Mouse (Mus musculus) spleen, adult 12 weeks (tissue): Measurements from ENCODE around the gene Olfr532.
"Not testable (repeated sequence)": the region's sequence is repeated elsewhere in the genome, so short reads cannot be mapped to it uniquely, and the experiment has no call there.

Experiments used
- DNase-seq: peaks from one replicate; pipeline ENCODE4 v3.0.0; 2022; ENCODE audit warnings: low spot score

Gene Olfr532

DNA sequence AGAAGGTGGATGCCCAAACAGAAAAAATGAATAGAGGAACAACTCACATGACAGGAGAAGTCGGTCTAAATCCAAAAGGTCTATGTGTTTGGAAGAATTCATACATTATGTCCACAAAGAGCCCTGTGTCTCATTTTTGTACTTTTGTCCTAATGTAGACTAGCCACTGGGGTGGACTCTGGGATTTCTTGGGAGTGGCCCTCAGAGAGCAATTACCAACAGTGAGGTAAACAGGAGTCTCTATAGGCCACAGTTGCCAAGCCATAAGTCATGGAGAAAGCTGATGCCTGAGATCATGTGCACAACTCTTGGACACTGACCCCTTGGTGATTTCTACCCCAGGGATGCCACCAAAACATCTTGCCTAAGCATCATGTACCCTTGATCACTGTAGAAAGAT, at the start of gene Olfr532:
Gene Olfr532 (minus strand): TSS at position 101 of the 400 bp plus-strand sequence.
- DNase-seq = no peak

DNA sequence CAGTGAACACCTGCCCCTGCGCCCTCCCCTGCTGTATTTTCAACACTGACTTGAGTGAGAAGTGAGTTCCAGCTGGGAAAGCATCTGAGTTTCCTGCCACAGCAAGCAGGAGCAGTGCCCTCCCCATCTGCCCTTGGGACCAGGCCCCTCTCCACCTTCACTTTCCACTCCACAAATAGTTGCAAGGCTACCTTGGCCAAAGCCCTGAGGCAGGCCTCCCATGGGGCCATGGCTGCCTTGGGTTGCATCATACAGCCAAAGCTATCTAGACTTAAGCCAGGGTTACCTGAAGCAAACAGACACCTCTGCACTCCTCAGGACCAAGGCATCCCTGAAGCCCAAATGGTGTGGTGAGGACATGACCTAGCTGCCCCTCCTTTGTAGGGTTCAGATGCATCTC, 41.6 kb upstream of the Olfr532 start, which contains the start of gene Olfr533:
Gene Olfr533 (plus strand): TSS at position 301 of the 400 bp plus-strand sequence.
- not testable (repeated sequence) for DNase-seq

GRCm38 (mm10) chr7:140443141-140443540, 21.7 kb upstream of the Olfr532 start:
- DNase-seq = no peak

- DNase-seq = no peak
Observed at GRCm38 (mm10) chr7:140402818-140403217, 18.6 kb downstream of the Olfr532 start, which contains the start of gene Olfr531. TSS of gene Olfr531 (minus strand) at chr7:140402918.

DNA sequence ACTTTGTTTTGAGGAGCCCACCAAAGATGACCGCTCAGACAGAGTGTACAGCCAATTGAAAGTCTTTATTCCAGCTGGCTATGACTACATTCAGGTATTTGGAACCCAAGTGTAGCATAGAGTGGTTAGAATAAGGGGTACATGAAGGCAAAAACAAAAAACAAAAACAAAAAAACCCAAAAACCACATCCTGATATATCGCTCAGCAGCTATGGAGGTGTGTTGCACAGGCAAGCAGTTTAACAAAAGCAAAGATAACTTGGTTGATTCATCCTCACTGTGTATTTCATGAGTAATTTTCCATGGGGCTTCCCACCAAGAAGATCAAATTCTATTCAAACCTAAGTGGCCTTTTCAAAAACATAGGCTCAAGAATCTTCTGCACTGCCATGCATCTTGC, 44.5 kb downstream of the Olfr532 start:
- DNase-seq = no peak

- no peak for DNase-seq
Observed at GRCm38 (mm10) chr7:140376231-140376630, 45.2 kb downstream of the Olfr532 start, which contains the start of gene Olfr530. TSS of gene Olfr530 (minus strand) at chr7:140376331.

GRCm38 (mm10) chr7:140374300-140374699, 47.1 kb downstream of the Olfr532 start:
- no peak for DNase-seq
